Mouse (Mus musculus): ENCODE data around the gene Abhd14b. TPM values are rescaled to one million over a fixed set of nuclear protein-coding genes. Genes with fewer than 3 reads are reported as not detected.

Abhd14b gene
- polyA plus RNA-seq, 2 experiments: 44.6 to 54.5 TPM

- Histone ChIP-seq H3K4me2 (replicated peaks; ENCODE audit: low read depth, low read length, severe bottlenecking) (no peak overlapping the region), H3K27ac (replicated peaks; ENCODE audit: low read depth, low read length) (no peak overlapping the region), H3K27me3 (ENCODE audit: control insufficient read depth, insufficient read depth, low read length) (no peaks in the 10 kb centered on the region), H3K9me3 (ENCODE audit: control insufficient read depth, low read length) (no peaks in the 10 kb centered on the region; the same call in 1 of the 2 replicates), H3K4me1 (ENCODE audit: control insufficient read depth, insufficient read depth, low read length) (peaks cover 6% of the 10 kb centered on the region; the same call in 1 of the 2 replicates), H3K36me3 (ENCODE audit: control insufficient read depth, insufficient read depth, low read length) (no peaks in the 10 kb centered on the region), H3K9ac (ENCODE audit: low read depth, low read length, severe bottlenecking) (no peak overlapping the region), H3K4me3 (replicated peaks; ENCODE audit: low read length) (no peak overlapping the region)
- ATAC-seq (ENCODE audit: low FRiP score, low read depth) (no peak), DNase-seq (ENCODE audit: low spot score) (no peak)
- WGBS: 67% methylated on average over 9 of the region's 9 CpGs
- no peak for TF ChIP-seq POLR2A (IDR thresholded peaks at IDR 0.05; ENCODE audit: borderline replicate concordance, extremely low read depth, insufficient read depth, insufficient read length)
These were observed 36.1 kb upstream of the Abhd14b start for GRCm38 (mm10) chr9:106411091-106411594.

GRCm38 (mm10) chr9:106411729-106412128 is 35.5 kb upstream of the Abhd14b start:
- 73% methylated on average over 6 of the region's 6 CpGs for WGBS
- H3K4me2 ChIP-seq (replicated peaks; ENCODE audit: low read depth, low read length, severe bottlenecking): no peak overlapping the region
- H3K4me1 ChIP-seq (ENCODE audit: control insufficient read depth, insufficient read depth, low read length): 0 out of 2 replicates have a peak, but pooled peaks cover 2% of the 10 kb centered on the region
- no peak overlapping the region for H3K27ac ChIP-seq (replicated peaks; ENCODE audit: low read depth, low read length)
- no peak for TF ChIP-seq POLR2A (IDR thresholded peaks at IDR 0.05; ENCODE audit: borderline replicate concordance, extremely low read depth, insufficient read depth, insufficient read length)
- DNase-seq (ENCODE audit: low spot score): no peak
- no peaks in the 10 kb centered on the region for H3K36me3 ChIP-seq (ENCODE audit: control insufficient read depth, insufficient read depth, low read length)
- no peak overlapping the region for H3K9ac ChIP-seq (ENCODE audit: low read depth, low read length, severe bottlenecking)
- no peaks in the 10 kb centered on the region; the same call in 1 of the 2 replicates for H3K9me3 ChIP-seq (ENCODE audit: control insufficient read depth, low read length)
- H3K27me3 ChIP-seq (ENCODE audit: control insufficient read depth, insufficient read depth, low read length): no peaks in the 10 kb centered on the region
- no peak overlapping the region for H3K4me3 ChIP-seq (replicated peaks; ENCODE audit: low read length)
- no peak for ATAC-seq (ENCODE audit: low FRiP score, low read depth)

DNA sequence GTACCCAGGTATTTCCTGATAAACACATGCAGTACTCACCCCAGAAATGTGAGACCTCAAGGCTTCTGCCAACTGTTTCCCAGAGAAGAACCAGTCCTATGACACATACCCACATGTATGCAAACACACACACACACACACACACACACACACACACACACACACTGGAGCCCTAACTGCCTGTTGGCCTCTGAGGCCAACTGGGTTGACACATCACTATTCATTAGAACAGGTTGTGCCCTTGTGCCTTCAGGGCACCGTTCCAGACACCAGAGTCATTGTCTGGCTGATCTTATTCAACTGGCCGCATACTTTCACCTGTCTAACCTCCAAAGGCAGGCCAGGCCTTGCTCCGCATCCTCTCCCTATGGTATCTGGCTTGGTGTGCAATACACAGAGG is 35.0 kb upstream of the Abhd14b start:
- no peaks in the 10 kb centered on the region; the same call in 1 of the 2 replicates for H3K9me3 ChIP-seq (ENCODE audit: control insufficient read depth, low read length)
- H3K4me2 ChIP-seq (replicated peaks; ENCODE audit: low read depth, low read length, severe bottlenecking): no peak overlapping the region
- no peak overlapping the region for H3K27ac ChIP-seq (replicated peaks; ENCODE audit: low read depth, low read length)
- H3K4me1 ChIP-seq (ENCODE audit: control insufficient read depth, insufficient read depth, low read length): peaks cover 5% of the 10 kb centered on the region
- 59% methylated on average over 3 of the region's 3 CpGs for WGBS
- DNase-seq (ENCODE audit: low spot score): no peak
- no peaks in the 10 kb centered on the region for H3K36me3 ChIP-seq (ENCODE audit: control insufficient read depth, insufficient read depth, low read length)
- no peak for ATAC-seq (ENCODE audit: low FRiP score, low read depth)
- no peak overlapping the region for H3K9ac ChIP-seq (ENCODE audit: low read depth, low read length, severe bottlenecking)
- TF ChIP-seq POLR2A (IDR thresholded peaks at IDR 0.05; ENCODE audit: borderline replicate concordance, extremely low read depth, insufficient read depth, insufficient read length): no peak
- no peak overlapping the region for H3K4me3 ChIP-seq (replicated peaks; ENCODE audit: low read length)
- no peaks in the 10 kb centered on the region for H3K27me3 ChIP-seq (ENCODE audit: control insufficient read depth, insufficient read depth, low read length)

- peaks cover 18% of the 10 kb centered on the region for H3K4me1 ChIP-seq (ENCODE audit: control insufficient read depth, insufficient read depth, low read length)
- H3K4me2 ChIP-seq (replicated peaks; ENCODE audit: low read depth, low read length, severe bottlenecking): no peak overlapping the region
- DNase-seq (ENCODE audit: low spot score): no peak
- H3K9ac ChIP-seq (ENCODE audit: low read depth, low read length, severe bottlenecking): no peak overlapping the region
- WGBS: 66% methylated on average over 5 of the region's 5 CpGs
- no peaks in the 10 kb centered on the region for H3K36me3 ChIP-seq (ENCODE audit: control insufficient read depth, insufficient read depth, low read length)
- H3K27me3 ChIP-seq (ENCODE audit: control insufficient read depth, insufficient read depth, low read length): no peaks in the 10 kb centered on the region
- H3K9me3 ChIP-seq (ENCODE audit: control insufficient read depth, low read length): no peaks in the 10 kb centered on the region; the same call in 1 of the 2 replicates
- ATAC-seq (ENCODE audit: low FRiP score, low read depth): no peak
- TF ChIP-seq POLR2A (IDR thresholded peaks at IDR 0.05; ENCODE audit: borderline replicate concordance, extremely low read depth, insufficient read depth, insufficient read length): no peak
- no peak overlapping the region for H3K4me3 ChIP-seq (replicated peaks; ENCODE audit: low read length)
- no peak overlapping the region for H3K27ac ChIP-seq (replicated peaks; ENCODE audit: low read depth, low read length)
These were observed 33.7 kb upstream of the Abhd14b start for GRCm38 (mm10) chr9:106413606-106414005.

DNA sequence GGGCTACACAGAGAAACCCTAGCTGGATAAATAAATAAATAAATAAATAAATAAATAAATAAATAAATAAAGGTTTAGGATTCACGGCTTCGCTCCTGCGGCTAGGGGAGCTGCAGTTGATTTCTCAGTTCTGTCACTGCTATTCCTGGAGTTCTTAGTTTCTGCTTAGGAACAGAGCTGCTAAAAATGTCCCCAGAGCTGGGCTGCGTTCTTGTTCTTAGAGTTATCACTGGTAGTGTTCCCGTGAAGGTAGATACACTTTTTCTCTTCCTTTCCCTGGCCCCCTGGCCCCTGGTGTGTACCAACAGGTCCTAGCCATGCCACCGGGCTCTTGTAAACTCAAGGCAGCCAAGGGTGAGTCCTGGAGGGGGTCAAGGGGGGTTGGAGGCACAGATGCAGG is 30.4 kb upstream of the Abhd14b start:
- no peak overlapping the region for H3K9ac ChIP-seq (ENCODE audit: low read depth, low read length, severe bottlenecking)
- no peaks in the 10 kb centered on the region for H3K27me3 ChIP-seq (ENCODE audit: control insufficient read depth, insufficient read depth, low read length)
- no peaks in the 10 kb centered on the region for H3K36me3 ChIP-seq (ENCODE audit: control insufficient read depth, insufficient read depth, low read length)
- WGBS: 79% methylated on average over 6 of the region's 6 CpGs
- H3K9me3 ChIP-seq (ENCODE audit: control insufficient read depth, low read length): no peaks in the 10 kb centered on the region
- DNase-seq (ENCODE audit: low spot score): no peak
- no peak for ATAC-seq (ENCODE audit: low FRiP score, low read depth)
- H3K4me1 ChIP-seq (ENCODE audit: control insufficient read depth, insufficient read depth, low read length): peaks cover 43% of the 10 kb centered on the region
- no peak overlapping the region for H3K4me3 ChIP-seq (replicated peaks; ENCODE audit: low read length)
- H3K4me2 ChIP-seq (replicated peaks; ENCODE audit: low read depth, low read length, severe bottlenecking): no peak overlapping the region
- no peak overlapping the region for H3K27ac ChIP-seq (replicated peaks; ENCODE audit: low read depth, low read length)
- TF ChIP-seq POLR2A (IDR thresholded peaks at IDR 0.05; ENCODE audit: borderline replicate concordance, extremely low read depth, insufficient read depth, insufficient read length): no peak
